Mouse (Mus musculus): ENCODE data around the gene Srcin1.

DNA sequence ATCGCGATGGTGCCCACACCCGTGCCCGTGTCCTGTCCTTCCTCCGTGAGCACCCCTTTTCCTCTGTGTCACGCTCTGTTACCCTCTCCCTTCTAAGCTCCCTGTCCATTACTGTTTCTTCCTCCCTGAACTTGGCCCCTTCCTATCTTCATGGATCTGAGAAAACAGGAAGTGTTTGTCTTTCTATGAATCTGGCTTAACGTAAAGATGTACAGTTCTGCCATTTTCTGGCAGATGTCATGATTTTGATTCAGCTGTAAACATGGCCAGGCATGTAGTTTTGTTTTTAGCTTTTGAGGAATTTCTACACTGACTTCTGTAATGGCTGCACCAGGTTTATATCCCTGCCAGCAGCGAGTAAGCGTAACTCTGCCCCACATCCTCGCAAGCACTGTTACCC, 96.9 kb downstream of the Srcin1 start:
- TF ChIP-seq CTCF (IDR thresholded peaks at IDR 0.05; ENCODE audit: borderline replicate concordance, control insufficient read depth, extremely low read depth, insufficient read depth, low read length, poor library complexity), result no peak
- no peak for TF ChIP-seq POLR2A (IDR thresholded peaks at IDR 0.05; ENCODE audit: control insufficient read depth, extremely low read depth, insufficient read depth, low read length, poor library complexity)
